Mouse (Mus musculus) left cerebral cortex, adult 11 months (tissue): ENCODE measurements at regions not wholly inside any gene's neighbourhood (a gene's known extent, or its start where the extent isn't known, plus 50 kb on each side); places are given as distances from the start of the nearest gene placed in this dataset.

Experiments used
- DNase-seq: peaks from one replicate; pipeline ENCODE4 v3.0.0; 2022; ENCODE audit warnings: low spot score

GRCm38 (mm10) chr13:82187196-82187595 lies 404.3 kb downstream of the Cetn3 start:
- DNase-seq, result no peak

- DNase-seq, result peak; percentile 7
Measured at GRCm38 (mm10) chr13:82200739-82201138, 417.9 kb downstream of the Cetn3 start.

GRCm38 (mm10) chr13:82225430-82225829 lies 442.6 kb downstream of the Cetn3 start:
- DNase-seq, result no peak

GRCm38 (mm10) chr13:82233901-82234300 lies 451.0 kb downstream of the Cetn3 start:
- no peak for DNase-seq

- DNase-seq, result no peak
Measured at GRCm38 (mm10) chr13:82246231-82246630, 463.4 kb downstream of the Cetn3 start.

GRCm38 (mm10) chr13:82250361-82250760 lies 467.5 kb downstream of the Cetn3 start:
- no peak for DNase-seq

GRCm38 (mm10) chr13:82258491-82258935 lies 475.6 kb downstream of the Cetn3 start:
- DNase-seq, result no peak

GRCm38 (mm10) chr13:82264236-82264635 lies 481.4 kb downstream of the Cetn3 start:
- DNase-seq, result no peak

- DNase-seq, result no peak
Measured at GRCm38 (mm10) chr13:82265170-82265569, 482.3 kb downstream of the Cetn3 start.

- DNase-seq, result no peak
Measured at GRCm38 (mm10) chr13:82265736-82266135, 482.9 kb downstream of the Cetn3 start.

- no peak for DNase-seq
Measured at GRCm38 (mm10) chr13:82274733-82275132, 491.9 kb downstream of the Cetn3 start.

- DNase-seq, result peak; percentile 10
Measured at GRCm38 (mm10) chr13:82276001-82276400, 493.1 kb downstream of the Cetn3 start.

GRCm38 (mm10) chr13:82280744-82281143 lies 497.9 kb downstream of the Cetn3 start:
- no peak for DNase-seq

GRCm38 (mm10) chr13:82295834-82296233 lies 513.0 kb downstream of the Cetn3 start:
- no peak for DNase-seq

GRCm38 (mm10) chr13:82304227-82304626 lies 521.4 kb downstream of the Cetn3 start:
- DNase-seq, result no peak

- no peak for DNase-seq
Measured at GRCm38 (mm10) chr13:82305076-82305475, 522.2 kb downstream of the Cetn3 start.

- DNase-seq, result peak; percentile 45
Measured at GRCm38 (mm10) chr13:82308336-82308735, 525.5 kb downstream of the Cetn3 start.

GRCm38 (mm10) chr13:82316573-82317202 lies 533.8 kb downstream of the Cetn3 start:
- DNase-seq, result peak; percentile 47

GRCm38 (mm10) chr13:82317203-82317580 lies 534.3 kb downstream of the Cetn3 start:
- peak; percentile 14 for DNase-seq

GRCm38 (mm10) chr13:82318395-82318794 lies 535.5 kb downstream of the Cetn3 start:
- no peak for DNase-seq

GRCm38 (mm10) chr13:82354355-82354754 lies 571.5 kb downstream of the Cetn3 start:
- DNase-seq, result no peak

- no peak for DNase-seq
Measured at GRCm38 (mm10) chr13:82355296-82355695, 572.4 kb downstream of the Cetn3 start.

GRCm38 (mm10) chr13:82359442-82359841 lies 576.6 kb downstream of the Cetn3 start:
- no peak for DNase-seq

- DNase-seq, result no peak
Measured at GRCm38 (mm10) chr13:82360711-82361110, 577.8 kb downstream of the Cetn3 start.
